Mouse (Mus musculus) v-Abl transformed pro-B cells (cell line): ENCODE measurements around the gene Parl.

ENCODE experiments used
- in situ Hi-C, 2 experiments: fragments of 400-800 bp; cut with MboI; formaldehyde crosslinking; loops; one replicate each; pipeline ENCODE4 v1.15.1; 2025; ENCODE audit not compliant: unreplicated experiment in 2 of 2

Parl gene

GRCm38 (mm10) chr16:20240468-20241414, 61.4 kb downstream of the Parl start, which contains the start of gene Map6d1:
TSS of gene Map6d1 (minus strand) at chr16:20241358.
- in situ Hi-C loops, result no loop called here

DNA sequence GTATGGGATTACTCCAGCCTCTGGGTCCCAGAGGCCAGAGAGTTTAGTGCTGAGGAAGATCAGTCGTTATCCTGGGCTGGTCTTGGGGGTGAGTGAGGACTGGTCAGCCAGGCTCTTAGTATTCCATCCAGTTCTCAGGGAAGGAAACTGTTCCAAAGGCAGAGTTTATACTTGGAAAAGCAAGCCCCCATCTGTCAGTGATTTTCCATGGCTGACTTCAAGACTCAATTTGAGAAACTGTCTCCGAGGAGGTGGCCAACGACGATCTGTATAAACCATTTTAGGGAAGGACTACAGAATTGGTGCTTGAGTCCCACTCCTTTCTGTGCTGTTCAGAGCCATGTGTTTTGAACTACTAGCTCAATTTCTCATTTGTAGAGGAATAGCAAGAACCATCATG, 63.5 kb downstream of the Parl start:
- in situ Hi-C loops, result no loop called here

- in situ Hi-C loops, result no loop called here
Measured at GRCm38 (mm10) chr16:20237426-20237825, 64.8 kb downstream of the Parl start.

- in situ Hi-C loops, result no loop called here
Measured at GRCm38 (mm10) chr16:20234406-20234805, 67.8 kb downstream of the Parl start.
